Mouse (Mus musculus): ENCODE measurements at regions not wholly inside any gene's neighbourhood (a gene's known extent, or its start where the extent isn't known, plus 50 kb on each side); places are given as distances from the start of the nearest gene placed in this dataset.
"Not testable (repeated sequence)": the region's sequence is repeated elsewhere in the genome, so short reads cannot be mapped to it uniquely, and the experiment has no call there.

DNA sequence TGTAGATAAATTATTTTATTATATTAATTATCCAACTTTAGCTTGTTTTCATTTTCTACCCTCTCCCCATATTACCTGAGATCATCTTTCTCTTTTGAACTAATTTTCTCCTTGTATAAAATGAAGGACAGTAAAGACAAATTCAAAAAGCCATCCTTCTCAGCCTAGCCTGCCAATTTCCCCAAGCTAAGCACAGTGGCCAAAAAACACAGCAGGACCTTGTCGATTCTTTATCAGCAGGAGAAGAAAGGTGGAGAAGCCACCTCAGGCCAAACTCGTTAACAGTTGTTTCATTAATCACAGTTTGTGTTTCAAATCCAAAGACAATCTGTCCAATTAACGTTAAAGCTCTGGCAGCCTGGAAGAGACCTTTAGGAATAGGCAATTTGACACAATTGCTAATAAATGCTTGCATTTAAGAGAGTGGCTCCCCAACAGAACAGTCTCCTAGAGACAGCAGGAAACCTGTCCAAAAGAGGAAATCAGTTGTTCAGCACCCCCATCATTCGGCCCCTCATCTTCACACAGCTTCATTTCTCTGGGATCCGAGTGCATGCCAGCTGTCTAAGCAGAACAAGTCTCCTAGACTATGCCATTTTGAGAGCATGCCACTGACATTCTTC, 135.7 kb upstream of the Tlr4 start:
- no peak for DNase-seq

DNA sequence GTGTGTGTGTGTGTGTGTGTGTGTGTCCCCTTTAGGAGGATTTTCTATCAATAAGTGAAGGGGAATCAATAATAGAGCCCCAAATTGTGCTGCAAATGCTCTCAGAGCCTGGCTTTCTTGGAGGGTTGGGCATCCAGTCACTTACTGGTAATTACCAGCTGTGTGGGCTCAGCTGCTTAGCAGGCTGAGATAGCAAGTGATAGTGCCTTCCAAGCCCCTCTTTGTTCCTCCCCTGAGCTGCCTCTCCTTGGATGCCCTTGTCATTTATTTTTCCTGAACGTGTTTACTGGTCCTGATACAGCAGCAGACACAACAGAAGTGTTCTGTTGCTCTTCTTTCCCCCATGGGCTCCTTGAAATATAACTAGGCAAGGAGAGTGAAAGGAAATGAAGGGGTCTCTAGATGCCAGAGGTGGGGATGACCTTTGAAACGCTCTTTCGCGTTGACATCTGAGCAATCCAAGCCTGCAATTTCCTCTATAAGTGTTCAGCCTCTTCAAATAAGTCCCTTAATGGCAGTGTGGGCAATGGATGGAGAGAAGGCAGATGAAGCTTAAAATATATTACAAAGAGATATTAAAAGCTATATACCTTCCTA, 133.3 kb upstream of the Tlr4 start:
- DNase-seq, result no peak

DNA sequence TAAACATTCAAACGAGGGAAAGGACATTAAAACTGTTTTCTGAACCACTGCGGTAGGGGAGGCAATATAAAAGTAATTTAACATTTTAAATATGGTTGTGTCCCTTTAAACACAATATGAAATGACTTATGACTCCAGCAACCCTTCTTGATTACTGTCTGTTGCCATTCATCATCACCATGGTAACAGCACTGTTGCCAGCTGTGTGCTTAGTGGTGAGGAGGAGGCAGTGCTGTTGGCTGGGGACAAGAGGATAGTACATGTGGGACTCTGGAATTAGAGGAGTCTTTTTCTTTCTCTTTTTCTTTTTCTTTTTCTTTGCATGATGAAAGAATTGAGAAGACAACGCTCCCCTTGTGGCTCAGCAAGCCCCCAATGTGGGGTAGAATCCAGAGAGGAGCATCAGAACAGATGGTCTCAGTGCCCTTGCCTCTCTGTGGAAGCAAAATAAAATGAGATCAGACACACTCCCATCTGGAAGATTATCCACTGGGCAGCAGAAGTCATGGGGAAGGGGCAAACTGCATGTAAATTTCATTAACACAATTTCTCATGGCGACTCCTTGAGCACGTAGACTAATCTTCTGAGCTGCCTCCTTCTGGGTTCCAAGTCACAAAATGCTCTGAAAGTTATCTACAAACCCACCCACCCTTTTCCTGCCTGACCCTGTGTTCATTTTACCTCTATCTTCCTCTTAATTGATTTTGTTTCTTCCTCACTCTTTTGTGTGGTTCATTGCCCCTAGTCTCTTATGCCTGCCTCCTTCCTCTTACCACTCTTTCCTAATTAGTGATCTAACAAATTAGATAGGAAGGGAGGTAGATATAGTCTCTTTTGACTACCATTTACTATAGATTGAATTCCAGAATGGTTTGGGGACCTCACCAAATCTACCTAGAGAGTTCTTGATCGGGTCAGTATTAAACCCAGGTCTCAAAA, 111.3 kb upstream of the Tlr4 start:
- DNase-seq, result no peak

DNA sequence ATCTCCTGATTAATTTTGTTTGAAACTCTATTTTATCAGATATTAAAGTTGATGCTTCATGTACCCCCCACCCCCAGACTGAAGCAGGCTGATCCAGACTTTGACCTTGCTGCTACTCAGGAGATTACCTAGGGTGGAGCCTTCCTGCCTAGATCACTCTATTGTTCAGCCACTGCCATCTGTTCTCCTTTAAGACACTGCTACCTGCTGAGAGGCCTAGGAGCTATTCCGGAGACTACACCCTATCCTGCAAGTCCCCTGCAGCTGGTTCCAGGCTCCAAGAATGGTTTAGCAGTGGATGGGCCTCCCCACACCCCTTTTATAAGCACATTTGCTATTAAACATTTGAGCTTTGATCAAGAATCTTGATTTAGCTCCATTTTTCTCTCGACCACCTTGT, 90.0 kb upstream of the Tlr4 start:
- DNase-seq, result no peak

DNA sequence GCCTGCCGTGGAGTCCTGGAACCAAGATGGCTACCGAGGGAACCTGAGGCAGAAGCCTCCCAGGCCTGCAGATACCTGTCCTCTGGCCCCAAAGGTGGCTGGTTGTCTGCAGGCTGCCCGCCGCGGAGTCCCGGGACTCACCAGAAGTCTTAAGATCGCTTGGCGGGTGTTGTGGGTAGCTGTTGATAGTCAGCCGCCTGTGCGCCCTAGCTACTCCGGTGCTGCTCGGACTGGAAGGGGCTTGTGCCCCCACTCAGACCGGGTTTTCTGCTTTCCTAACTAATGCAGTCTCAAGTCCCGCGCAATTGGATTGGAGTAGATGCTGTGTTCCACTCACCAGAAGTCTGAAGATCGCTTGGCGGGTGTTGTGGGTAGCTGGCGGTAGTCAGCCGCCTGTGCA, 84.0 kb upstream of the Tlr4 start:
- DNase-seq, result not testable (repeated sequence)

DNA sequence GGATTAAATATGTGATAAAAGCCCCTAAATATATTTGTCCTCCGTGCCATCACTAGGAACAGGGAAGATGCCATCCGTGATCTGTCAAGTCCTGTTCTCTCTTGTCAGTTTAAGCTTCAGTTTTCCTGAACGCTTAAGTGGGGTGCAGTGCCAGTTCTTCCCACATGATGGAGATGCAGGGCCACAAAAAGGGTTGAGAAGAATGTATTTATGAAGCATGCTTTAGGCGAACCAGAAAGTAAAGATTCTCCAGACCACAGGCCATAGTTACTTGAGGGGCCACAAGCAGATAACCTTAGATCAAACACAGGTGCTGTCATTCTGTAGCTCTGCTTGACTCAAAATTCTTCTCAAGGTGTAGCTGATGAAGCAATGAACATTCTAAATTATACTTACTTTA, 58.6 kb upstream of the Tlr4 start:
- DNase-seq, result peak; percentile 13

Data from adrenal gland, adult 8-10 months (tissue).